In genomic region chr3:79886357-79887091, GRCm38 (mm10) we compare ENCODE assay signal across 8 mouse cellular contexts. TPM values are rescaled to one million over a fixed set of nuclear protein-coding genes. Genes with fewer than 3 reads are reported as not detected.
DNase-seq lines count a peak whose midpoint lies in the region; ATAC-seq lines count a peak whose summit lies in the region.

No protein-coding gene starts in this region.

- ATAC-seq in midbrain, embryonic 12.5 days (ENCODE audit: low FRiP score, low read depth): peak; percentile 42; the same call in 1 of the 2 replicates
- peak; percentile 72; the same call in 1 of the 2 replicates for ATAC-seq in embryonic facial prominence, embryonic 12.5 days (ENCODE audit: insufficient number of reproducible peaks, insufficient read depth, low FRiP score, low TSS enrichment)
- peak; percentile 40; the same call in 1 of the 2 replicates for ATAC-seq in heart, embryonic 15.5 days (replicated peaks; ENCODE audit: insufficient number of reproducible peaks, insufficient read depth, low FRiP score, low read depth)
- peak; percentile 69 for ATAC-seq in limb, embryonic 13.5 days (ENCODE audit: low FRiP score, low read depth)
- ATAC-seq in midbrain, embryonic 15.5 days (replicated peaks): peak; percentile 49
- no peak for ATAC-seq in cerebellum, adult (ENCODE audit: insufficient number of reproducible peaks, low FRiP score, low TSS enrichment)

- H3K4me1 ChIP-seq in midbrain, embryonic 12.5 days: peaks cover 4% of the 10 kb centered on the region; the same call in 1 of the 2 replicates
- H3K4me1 ChIP-seq in midbrain, embryonic 10.5 days: peaks cover 13% of the 10 kb centered on the region
- peaks cover 14% of the 10 kb centered on the region; the same call in 1 of the 2 replicates for H3K4me1 ChIP-seq in embryonic facial prominence, embryonic 12.5 days
- peaks cover 27% of the 10 kb centered on the region for H3K4me1 ChIP-seq in heart, embryonic 15.5 days (replicated peaks)
- peaks cover 23% of the 10 kb centered on the region for H3K4me1 ChIP-seq in limb, embryonic 13.5 days
- H3K4me1 ChIP-seq in midbrain, embryonic 15.5 days: peaks cover 6% of the 10 kb centered on the region; the same call in 1 of the 2 replicates

- no peak overlapping the region for H3K9ac ChIP-seq in midbrain, embryonic 12.5 days (replicated peaks)
- no peak overlapping the region for H3K9ac ChIP-seq in embryonic facial prominence, embryonic 12.5 days
- peak overlapping the region; percentile 64 for H3K9ac ChIP-seq in heart, embryonic 15.5 days
- H3K9ac ChIP-seq in limb, embryonic 13.5 days: peak overlapping the region; percentile 53
- no peak overlapping the region for H3K9ac ChIP-seq in midbrain, embryonic 15.5 days

- no peak overlapping the region for H3K4me2 ChIP-seq in midbrain, embryonic 12.5 days (replicated peaks)
- H3K4me2 ChIP-seq in embryonic facial prominence, embryonic 12.5 days (replicated peaks): peak overlapping the region; percentile 27
- H3K4me2 ChIP-seq in heart, embryonic 15.5 days: peak overlapping the region; percentile 75
- H3K4me2 ChIP-seq in limb, embryonic 13.5 days (replicated peaks): peak overlapping the region; percentile 65
- H3K4me2 ChIP-seq in midbrain, embryonic 15.5 days: no peak overlapping the region; the same call in 1 of the 2 replicates

- no peaks in the 10 kb centered on the region for H3K36me3 ChIP-seq in midbrain, embryonic 12.5 days
- H3K36me3 ChIP-seq in midbrain, embryonic 10.5 days: no peaks in the 10 kb centered on the region
- no peaks in the 10 kb centered on the region for H3K36me3 ChIP-seq in embryonic facial prominence, embryonic 12.5 days
- H3K36me3 ChIP-seq in heart, embryonic 15.5 days: no peaks in the 10 kb centered on the region
- H3K36me3 ChIP-seq in limb, embryonic 13.5 days: no peaks in the 10 kb centered on the region
- H3K36me3 ChIP-seq in midbrain, embryonic 15.5 days (replicated peaks): no peaks in the 10 kb centered on the region

- WGBS in midbrain, embryonic 12.5 days: 87% methylated on average over 23 of the region's 23 CpGs
- WGBS in midbrain, embryonic 10.5 days: 90% methylated on average over 23 of the region's 23 CpGs
- WGBS in embryonic facial prominence, embryonic 12.5 days: 89% methylated on average over 23 of the region's 23 CpGs
- WGBS in heart, embryonic 15.5 days: 60% methylated on average over 23 of the region's 23 CpGs
- WGBS in limb, embryonic 13.5 days: 61% methylated on average over 23 of the region's 23 CpGs
- 96% methylated on average over 23 of the region's 23 CpGs for WGBS in midbrain, embryonic 15.5 days

- H3K27me3 ChIP-seq in midbrain, embryonic 12.5 days: no peaks in the 10 kb centered on the region
- H3K27me3 ChIP-seq in midbrain, embryonic 10.5 days (ENCODE audit: low read depth, poor library complexity, severe bottlenecking): no peaks in the 10 kb centered on the region
- no peaks in the 10 kb centered on the region for H3K27me3 ChIP-seq in embryonic facial prominence, embryonic 12.5 days
- H3K27me3 ChIP-seq in heart, embryonic 15.5 days: no peaks in the 10 kb centered on the region
- H3K27me3 ChIP-seq in limb, embryonic 13.5 days: no peaks in the 10 kb centered on the region
- no peaks in the 10 kb centered on the region for H3K27me3 ChIP-seq in midbrain, embryonic 15.5 days (replicated peaks)

- DNase-seq in midbrain, embryonic 10.5 days (ENCODE audit: low spot score): no peak
- DNase-seq in c-Kit-positive CD71-positive TER-119-positive erythroid progenitor cells, embryonic 14.5 days (ENCODE audit: low spot score): no peak

- H3K4me3 ChIP-seq in midbrain, embryonic 12.5 days: no peak overlapping the region
- H3K4me3 ChIP-seq in midbrain, embryonic 10.5 days: no peak overlapping the region
- H3K4me3 ChIP-seq in embryonic facial prominence, embryonic 12.5 days: no peak overlapping the region; the same call in 1 of the 2 replicates
- peak overlapping the region; percentile 59 for H3K4me3 ChIP-seq in heart, embryonic 15.5 days
- peak overlapping the region; percentile 41 for H3K4me3 ChIP-seq in limb, embryonic 13.5 days
- no peak overlapping the region for H3K4me3 ChIP-seq in midbrain, embryonic 15.5 days

- H3K9me3 ChIP-seq in midbrain, embryonic 12.5 days: no peaks in the 10 kb centered on the region
- no peaks in the 10 kb centered on the region for H3K9me3 ChIP-seq in midbrain, embryonic 10.5 days (replicated peaks)
- no peaks in the 10 kb centered on the region for H3K9me3 ChIP-seq in embryonic facial prominence, embryonic 12.5 days
- H3K9me3 ChIP-seq in heart, embryonic 15.5 days (replicated peaks): no peaks in the 10 kb centered on the region
- no peaks in the 10 kb centered on the region for H3K9me3 ChIP-seq in limb, embryonic 13.5 days
- no peaks in the 10 kb centered on the region for H3K9me3 ChIP-seq in midbrain, embryonic 15.5 days

- no peak overlapping the region for H3K27ac ChIP-seq in midbrain, embryonic 12.5 days (replicated peaks)
- no peak overlapping the region for H3K27ac ChIP-seq in midbrain, embryonic 10.5 days (replicated peaks)
- H3K27ac ChIP-seq in embryonic facial prominence, embryonic 12.5 days: peak overlapping the region; percentile 54; the same call in 1 of the 2 replicates
- peak overlapping the region; percentile 89 for H3K27ac ChIP-seq in heart, embryonic 15.5 days
- H3K27ac ChIP-seq in limb, embryonic 13.5 days: peak overlapping the region; percentile 69
- H3K27ac ChIP-seq in midbrain, embryonic 15.5 days: peak overlapping the region; percentile 69

RNA-seq across cellular contexts. Expression of gene Fam198b, which starts 2.2 kb away (rescaled TPM):
- polyA plus RNA-seq in midbrain, embryonic 12.5 days (2016; fragmentation: Nextera tagmentation; extraction: Ambion mirVana): 1.8 and 2.8 TPM in 2 replicates
- 2.0 and 2.7 TPM in 2 replicates for polyA plus RNA-seq in midbrain, embryonic 10.5 days (2016; fragmentation: Nextera tagmentation; extraction: Ambion mirVana)
- 5.5 and 6.6 TPM in 2 replicates for polyA plus RNA-seq in embryonic facial prominence, embryonic 12.5 days (2016; fragmentation: Nextera tagmentation; extraction: Ambion mirVana)
- 53.3 and 64.5 TPM in 2 replicates for polyA plus RNA-seq in heart, embryonic 15.5 days (2015; fragmentation: Nextera tagmentation; extraction: Ambion mirVana)
- 8.7 and 11.7 TPM in 2 replicates for polyA plus RNA-seq in limb, embryonic 13.5 days (2015; fragmentation: Nextera tagmentation; extraction: Ambion mirVana)
- 1.3 and 1.6 TPM in 2 replicates for polyA plus RNA-seq in midbrain, embryonic 15.5 days (2015; fragmentation: Nextera tagmentation; extraction: Ambion mirVana)

RNA-seq across cellular contexts. Expression of gene Tmem144, which starts 34.0 kb away (rescaled TPM):
- 1.9 and 2.7 TPM in 2 replicates for polyA plus RNA-seq in midbrain, embryonic 12.5 days (2016; fragmentation: Nextera tagmentation; extraction: Ambion mirVana)
- polyA plus RNA-seq in midbrain, embryonic 10.5 days (2016; fragmentation: Nextera tagmentation; extraction: Ambion mirVana): 2.6 and 2.7 TPM in 2 replicates
- polyA plus RNA-seq in embryonic facial prominence, embryonic 12.5 days (2016; fragmentation: Nextera tagmentation; extraction: Ambion mirVana): 2.5 and 3.2 TPM in 2 replicates
- 8.3 and 8.9 TPM in 2 replicates for polyA plus RNA-seq in heart, embryonic 15.5 days (2015; fragmentation: Nextera tagmentation; extraction: Ambion mirVana)
- 3.0 and 3.1 TPM in 2 replicates for polyA plus RNA-seq in limb, embryonic 13.5 days (2015; fragmentation: Nextera tagmentation; extraction: Ambion mirVana)
- polyA plus RNA-seq in midbrain, embryonic 15.5 days (2015; fragmentation: Nextera tagmentation; extraction: Ambion mirVana): 0.87 and 0.96 TPM in 2 replicates

Comparison
In these comparisons a context has a peak if more than half of its experiments do, and no peak if none do; other contexts are left out.
1. H3K27ac ChIP-seq: peak in embryonic facial prominence, embryonic 12.5 days (single experiment), heart, embryonic 15.5 days (single experiment), limb, embryonic 13.5 days (single experiment) and midbrain, embryonic 15.5 days (single experiment); none in midbrain, embryonic 12.5 days (single experiment) and midbrain, embryonic 10.5 days (single experiment).
2. H3K4me2 ChIP-seq: peak in embryonic facial prominence, embryonic 12.5 days (single experiment), heart, embryonic 15.5 days (single experiment) and limb, embryonic 13.5 days (single experiment); none in midbrain, embryonic 12.5 days (single experiment) and midbrain, embryonic 15.5 days (single experiment).
3. H3K4me3 ChIP-seq: peak in heart, embryonic 15.5 days (single experiment) and limb, embryonic 13.5 days (single experiment); none in midbrain, embryonic 12.5 days (single experiment), midbrain, embryonic 10.5 days (single experiment), embryonic facial prominence, embryonic 12.5 days (single experiment) and midbrain, embryonic 15.5 days (single experiment).
4. H3K9ac ChIP-seq: peak in heart, embryonic 15.5 days (single experiment) and limb, embryonic 13.5 days (single experiment); none in midbrain, embryonic 12.5 days (single experiment), embryonic facial prominence, embryonic 12.5 days (single experiment) and midbrain, embryonic 15.5 days (single experiment).